Mouse (Mus musculus) limb, embryonic 13.5 days (tissue): Measurements from ENCODE around the gene Sar1a. TPM values are rescaled to one million over a fixed set of nuclear protein-coding genes. Genes with fewer than 3 reads are reported as not detected.

Experiments
- ATAC-seq: fragments of 200-750 bp; cut with Nextera tagmentation; 2 replicates; pipeline ENCODE4 v1.8.0; 2017; ENCODE audit warnings: low read depth, moderate number of reproducible peaks, moderate TSS enrichment; ENCODE audit not compliant: low FRiP score
- H3K27ac ChIP-seq: fragments of 300-500 bp; sonication (generic); 2 replicates; pipeline ENCODE4 v1.5.1; 2015; ENCODE audit warnings: inconsistent platforms, mild to moderate bottlenecking, moderate library complexity
- H3K27me3 ChIP-seq: fragments of 300-500 bp; sonication (generic); 2 replicates; pipeline ENCODE4 v1.6.1; 2015; ENCODE audit warnings: mild to moderate bottlenecking, inconsistent platforms
- H3K36me3 ChIP-seq: fragments of 300-500 bp; sonication (generic); 2 replicates; pipeline ENCODE4 v1.6.1; 2015; ENCODE audit warnings: inconsistent platforms, mild to moderate bottlenecking, moderate library complexity
- H3K4me1 ChIP-seq: fragments of 300-500 bp; sonication (generic); 2 replicates; pipeline ENCODE4 v1.6.1; 2015; ENCODE audit warnings: inconsistent platforms
- H3K4me2 ChIP-seq: fragments of 300-500 bp; sonication (generic); replicated peaks from 2 replicates; pipeline ENCODE4 v1.6.1; 2015; ENCODE audit warnings: inconsistent platforms, mild to moderate bottlenecking, moderate library complexity
- H3K4me3 ChIP-seq: fragments of 300-500 bp; sonication (generic); 2 replicates; pipeline ENCODE4 v1.5.1; 2015; ENCODE audit warnings: moderate library complexity, mild to moderate bottlenecking, inconsistent platforms
- H3K9ac ChIP-seq: fragments of 300-500 bp; sonication (generic); 2 replicates; pipeline ENCODE4 v1.6.1; 2015; ENCODE audit warnings: mild to moderate bottlenecking, inconsistent platforms
- H3K9me3 ChIP-seq: fragments of 300-500 bp; sonication (generic); 2 replicates; pipeline ENCODE4 v1.6.1; 2016; ENCODE audit warnings: inconsistent platforms
- WGBS: fragments of 180-500 bp; shearing (Covaris S2); methylation state at CpG from one replicate; pipeline ENCODE4 v1.1.7; 2015; 5-methylcytosine and 5-hydroxymethylcytosine counted together
- polyA plus RNA-seq: library from polyadenylated mRNA; unstranded; fragments of >200 nt; fragmentation: Nextera tagmentation; extraction: Ambion mirVana; gene quantifications from 2 replicates; pipeline ENCODE4 v1.2.1, GENCODE M21; 2015

Sar1a gene
- 291 and 292 TPM in 2 replicates for polyA plus RNA-seq

- ATAC-seq, result peak; percentile 100
- H3K27ac ChIP-seq, result peak within 1 kb of the TSS; percentile 78
- H3K9me3 ChIP-seq, result no peaks in the 10 kb centered on the region
- peak within 1 kb of the TSS; percentile 75 for H3K4me2 ChIP-seq
- H3K4me3 ChIP-seq, result peak within 1 kb of the TSS; percentile 78
- peaks cover 13% of the 10 kb centered on the region for H3K36me3 ChIP-seq
- peaks cover 21% of the 10 kb centered on the region for H3K4me1 ChIP-seq
- H3K9ac ChIP-seq, result peak within 1 kb of the TSS; percentile 93
- under 1% methylated on average over 82 of the region's 84 CpGs for WGBS
- no peaks in the 10 kb centered on the region for H3K27me3 ChIP-seq
Observed at GRCm38 (mm10) chr10:61680015-61680913, at the start of gene Sar1a. Gene Sar1a, plus strand, starts transcription at chr10:61680299.

- Histone ChIP-seq H3K4me3 (no peak overlapping the region), H3K4me1 (no peaks in the 10 kb centered on the region), H3K9me3 (0 out of 2 replicates have a peak, but pooled peaks cover 5% of the 10 kb centered on the region), H3K27ac (no peak overlapping the region), H3K27me3 (peaks cover 4% of the 10 kb centered on the region; the same call in 1 of the 2 replicates), H3K36me3 (no peaks in the 10 kb centered on the region), H3K4me2 (no peak overlapping the region), H3K9ac (no peak overlapping the region)
- no peak for ATAC-seq
- 69% methylated on average over 10 of the region's 10 CpGs for WGBS
Observed at GRCm38 (mm10) chr10:61632445-61632844, 47.7 kb upstream of the Sar1a start.

- Histone ChIP-seq H3K4me1 (no peaks in the 10 kb centered on the region), H3K27me3 (no peaks in the 10 kb centered on the region), H3K4me3 (no peak overlapping the region), H3K9me3 (0 out of 2 replicates have a peak, but pooled peaks cover 5% of the 10 kb centered on the region), H3K27ac (no peak overlapping the region), H3K4me2 (no peak overlapping the region), H3K36me3 (no peaks in the 10 kb centered on the region), H3K9ac (no peak overlapping the region)
- ATAC-seq, result no peak
- WGBS, result 80% methylated on average over 7 of the region's 7 CpGs
Observed at GRCm38 (mm10) chr10:61637055-61637454, 43.0 kb upstream of the Sar1a start.

- H3K27me3 ChIP-seq, result no peaks in the 10 kb centered on the region
- H3K27ac ChIP-seq, result no peak overlapping the region
- no peaks in the 10 kb centered on the region for H3K4me1 ChIP-seq
- no peak overlapping the region for H3K4me3 ChIP-seq
- no peak overlapping the region for H3K9ac ChIP-seq
- no peaks in the 10 kb centered on the region for H3K36me3 ChIP-seq
- WGBS, result 66% methylated on average over 4 of the region's 4 CpGs
- H3K4me2 ChIP-seq, result no peak overlapping the region
- no peak for ATAC-seq
- H3K9me3 ChIP-seq, result 0 out of 2 replicates have a peak, but pooled peaks cover 5% of the 10 kb centered on the region
Observed at GRCm38 (mm10) chr10:61640363-61640762, 39.7 kb upstream of the Sar1a start.

- H3K27ac ChIP-seq, result no peak overlapping the region
- H3K4me3 ChIP-seq, result no peak overlapping the region
- 44% methylated on average over 7 of the region's 7 CpGs for WGBS
- no peak overlapping the region for H3K9ac ChIP-seq
- H3K4me2 ChIP-seq, result no peak overlapping the region
- no peak for ATAC-seq
- no peaks in the 10 kb centered on the region for H3K27me3 ChIP-seq
- no peaks in the 10 kb centered on the region for H3K36me3 ChIP-seq
- peaks cover 21% of the 10 kb centered on the region for H3K4me1 ChIP-seq
- H3K9me3 ChIP-seq, result no peaks in the 10 kb centered on the region
Observed at GRCm38 (mm10) chr10:61646557-61646956, 33.5 kb upstream of the Sar1a start.

- ATAC-seq, result peak; percentile 97
- Histone ChIP-seq H3K9me3 (no peaks in the 10 kb centered on the region), H3K4me3 (peak within 1 kb of the TSS; percentile 86), H3K27ac (peak within 1 kb of the TSS; percentile 65), H3K4me1 (peaks cover 21% of the 10 kb centered on the region), H3K4me2 (peak within 1 kb of the TSS; percentile 94), H3K27me3 (no peaks in the 10 kb centered on the region), H3K36me3 (peaks cover 7% of the 10 kb centered on the region), H3K9ac (peak within 1 kb of the TSS; percentile 87)
- WGBS, result 4% methylated on average over 41 of the region's 50 CpGs
Observed at GRCm38 (mm10) chr10:61647790-61648736, 32.0 kb upstream of the Sar1a start, which contains the start of gene Ppa1. Gene Ppa1, plus strand, starts transcription at chr10:61648552.

- Histone ChIP-seq H3K4me1 (peaks cover 21% of the 10 kb centered on the region), H3K9ac (peak overlapping the region; percentile 87), H3K4me2 (peak overlapping the region; percentile 94), H3K27ac (peak overlapping the region; percentile 65), H3K9me3 (no peaks in the 10 kb centered on the region), H3K4me3 (peak overlapping the region; percentile 86), H3K27me3 (no peaks in the 10 kb centered on the region), H3K36me3 (peaks cover 17% of the 10 kb centered on the region)
- 1% methylated on average over 47 of the region's 49 CpGs for WGBS
- ATAC-seq, result peak; percentile 70; the same call in 1 of the 2 replicates
Observed at GRCm38 (mm10) chr10:61648737-61649645, 31.1 kb upstream of the Sar1a start.

- no peaks in the 10 kb centered on the region for H3K27me3 ChIP-seq
- WGBS, result 93% methylated on average over 4 of the region's 4 CpGs
- no peak overlapping the region for H3K9ac ChIP-seq
- H3K36me3 ChIP-seq, result peaks cover 30% of the 10 kb centered on the region
- no peak for ATAC-seq
- H3K9me3 ChIP-seq, result no peaks in the 10 kb centered on the region
- no peak overlapping the region for H3K4me3 ChIP-seq
- H3K27ac ChIP-seq, result no peak overlapping the region
- H3K4me2 ChIP-seq, result no peak overlapping the region
- peaks cover 13% of the 10 kb centered on the region for H3K4me1 ChIP-seq
Observed at GRCm38 (mm10) chr10:61654105-61654504, 26.0 kb upstream of the Sar1a start.

- ATAC-seq, result no peak
- peaks cover 7% of the 10 kb centered on the region; the same call in 1 of the 2 replicates for H3K4me1 ChIP-seq
- peaks cover 36% of the 10 kb centered on the region for H3K36me3 ChIP-seq
- H3K27ac ChIP-seq, result no peak overlapping the region
- no peaks in the 10 kb centered on the region for H3K27me3 ChIP-seq
- WGBS, result 89% methylated on average over 7 of the region's 7 CpGs
- H3K9me3 ChIP-seq, result no peaks in the 10 kb centered on the region
- H3K4me2 ChIP-seq, result no peak overlapping the region
- H3K4me3 ChIP-seq, result no peak overlapping the region
- no peak overlapping the region for H3K9ac ChIP-seq
Observed at GRCm38 (mm10) chr10:61654691-61655090, 25.4 kb upstream of the Sar1a start.

GRCm38 (mm10) chr10:61655188-61655587 is 24.9 kb upstream of the Sar1a start:
- Histone ChIP-seq H3K4me3 (no peak overlapping the region), H3K4me1 (peaks cover 7% of the 10 kb centered on the region; the same call in 1 of the 2 replicates), H3K9ac (no peak overlapping the region), H3K4me2 (no peak overlapping the region), H3K36me3 (peaks cover 41% of the 10 kb centered on the region), H3K27ac (no peak overlapping the region), H3K9me3 (no peaks in the 10 kb centered on the region), H3K27me3 (no peaks in the 10 kb centered on the region)
- WGBS, result 74% methylated on average over 3 of the region's 3 CpGs
- no peak for ATAC-seq
